Mouse (Mus musculus): ENCODE results near the gene Ifnlr1. TPM values are rescaled to one million over a fixed set of nuclear protein-coding genes. Genes with fewer than 3 reads are reported as not detected.

Gene Ifnlr1
- polyA plus RNA-seq, 1 experiment from 2014 or later = 0.46 TPM

GRCm38 (mm10) chr4:135664656-135665055 is 21.4 kb upstream of the Ifnlr1 start:
- H3K4me2 ChIP-seq = no peak overlapping the region
- no peaks in the 10 kb centered on the region for H3K9me3 ChIP-seq (replicated peaks)
- no peak overlapping the region for H3K27ac ChIP-seq (replicated peaks)
- H3K9ac ChIP-seq (replicated peaks) = no peak overlapping the region
- WGBS = 84% methylated on average over 6 of the region's 6 CpGs
- 0 out of 2 replicates have a peak, but pooled peaks cover 2% of the 10 kb centered on the region for H3K4me1 ChIP-seq
- H3K4me3 ChIP-seq (replicated peaks) = no peak overlapping the region
- H3K27me3 ChIP-seq (replicated peaks) = no peaks in the 10 kb centered on the region
- H3K36me3 ChIP-seq = no peaks in the 10 kb centered on the region
- no peak for ATAC-seq (ENCODE audit: low FRiP score)

DNA sequence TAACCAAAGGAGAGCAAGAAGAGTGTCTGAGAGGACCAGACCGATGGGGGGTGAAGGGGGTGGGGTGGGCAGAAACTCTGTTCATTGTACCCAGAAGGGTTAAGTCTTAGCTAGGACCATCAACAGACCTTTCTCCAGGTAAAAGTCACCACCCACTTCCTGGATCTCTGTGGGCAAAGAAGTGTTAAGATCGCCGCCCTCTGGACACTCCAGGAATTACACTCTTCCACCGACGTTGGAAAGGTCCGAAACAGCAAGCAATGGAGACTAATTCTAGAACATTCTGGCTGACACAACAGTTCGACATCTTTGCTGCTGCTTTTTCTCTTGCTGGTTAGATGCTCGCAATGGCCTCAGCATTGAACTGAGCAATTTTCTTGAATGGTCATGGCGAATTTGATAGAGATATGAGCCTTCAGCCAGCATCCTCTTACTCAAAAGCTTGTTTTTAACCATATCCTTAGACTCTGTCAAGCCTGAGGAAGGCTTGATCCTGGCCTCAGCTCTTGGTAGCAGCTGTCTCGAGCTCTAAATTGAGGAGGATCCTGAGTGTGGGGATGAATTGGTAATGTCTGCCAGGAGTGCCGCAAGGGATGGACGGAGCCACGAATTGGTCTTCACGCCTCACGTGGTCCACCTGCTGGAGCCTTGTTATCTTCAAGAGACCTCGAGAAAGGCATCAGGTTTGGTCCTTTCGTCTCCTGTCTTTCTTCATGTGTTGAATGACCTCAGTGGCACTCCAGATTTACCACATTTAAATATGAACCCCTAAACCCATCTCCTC is 19.7 kb upstream of the Ifnlr1 start:
- 0 out of 2 replicates have a peak, but pooled peaks cover 2% of the 10 kb centered on the region for H3K4me1 ChIP-seq
- 60% methylated on average over 17 of the region's 17 CpGs for WGBS
- H3K4me3 ChIP-seq (replicated peaks) = no peak overlapping the region
- H3K9me3 ChIP-seq (replicated peaks) = no peaks in the 10 kb centered on the region
- no peaks in the 10 kb centered on the region; the same call in 1 of the 2 replicates for H3K27me3 ChIP-seq (replicated peaks)
- H3K4me2 ChIP-seq = no peak overlapping the region
- ATAC-seq (ENCODE audit: low FRiP score) = no peak
- H3K9ac ChIP-seq (replicated peaks) = no peak overlapping the region
- H3K36me3 ChIP-seq = no peaks in the 10 kb centered on the region
- H3K27ac ChIP-seq (replicated peaks) = no peak overlapping the region

- H3K27ac ChIP-seq (replicated peaks) = no peak overlapping the region
- no peak for ATAC-seq (ENCODE audit: low FRiP score)
- H3K4me2 ChIP-seq = peak overlapping the region; percentile 44
- WGBS = 14% methylated on average over 16 of the region's 16 CpGs
- H3K9ac ChIP-seq (replicated peaks) = peak overlapping the region; percentile 28; the same call in 1 of the 2 replicates
- H3K36me3 ChIP-seq = no peaks in the 10 kb centered on the region
- H3K4me3 ChIP-seq (replicated peaks) = no peak overlapping the region
- H3K27me3 ChIP-seq (replicated peaks) = no peaks in the 10 kb centered on the region; the same call in 1 of the 2 replicates
- 0 out of 2 replicates have a peak, but pooled peaks cover 2% of the 10 kb centered on the region for H3K4me1 ChIP-seq
- H3K9me3 ChIP-seq (replicated peaks) = no peaks in the 10 kb centered on the region
These were observed 18.7 kb upstream of the Ifnlr1 start for GRCm38 (mm10) chr4:135667266-135667844.

GRCm38 (mm10) chr4:135673507-135673906 is 12.6 kb upstream of the Ifnlr1 start:
- WGBS = 84% methylated on average over 3 of the region's 3 CpGs
- Histone ChIP-seq H3K27me3 (replicated peaks) (no peaks in the 10 kb centered on the region; the same call in 1 of the 2 replicates), H3K9me3 (replicated peaks) (no peaks in the 10 kb centered on the region), H3K4me1 (no peaks in the 10 kb centered on the region), H3K9ac (replicated peaks) (no peak overlapping the region), H3K4me3 (replicated peaks) (no peak overlapping the region), H3K36me3 (no peaks in the 10 kb centered on the region), H3K4me2 (no peak overlapping the region), H3K27ac (replicated peaks) (no peak overlapping the region)
- no peak for ATAC-seq (ENCODE audit: low FRiP score)

- ATAC-seq (ENCODE audit: low FRiP score) = no peak
- Histone ChIP-seq H3K36me3 (no peaks in the 10 kb centered on the region), H3K27ac (replicated peaks) (no peak overlapping the region), H3K4me3 (replicated peaks) (no peak overlapping the region), H3K9me3 (replicated peaks) (no peaks in the 10 kb centered on the region), H3K4me2 (no peak overlapping the region), H3K27me3 (replicated peaks) (no peaks in the 10 kb centered on the region), H3K4me1 (no peaks in the 10 kb centered on the region), H3K9ac (replicated peaks) (no peak overlapping the region)
- WGBS = 55% methylated on average over 9 of the region's 9 CpGs
These were observed 11.1 kb upstream of the Ifnlr1 start for GRCm38 (mm10) chr4:135674993-135675392.

DNA sequence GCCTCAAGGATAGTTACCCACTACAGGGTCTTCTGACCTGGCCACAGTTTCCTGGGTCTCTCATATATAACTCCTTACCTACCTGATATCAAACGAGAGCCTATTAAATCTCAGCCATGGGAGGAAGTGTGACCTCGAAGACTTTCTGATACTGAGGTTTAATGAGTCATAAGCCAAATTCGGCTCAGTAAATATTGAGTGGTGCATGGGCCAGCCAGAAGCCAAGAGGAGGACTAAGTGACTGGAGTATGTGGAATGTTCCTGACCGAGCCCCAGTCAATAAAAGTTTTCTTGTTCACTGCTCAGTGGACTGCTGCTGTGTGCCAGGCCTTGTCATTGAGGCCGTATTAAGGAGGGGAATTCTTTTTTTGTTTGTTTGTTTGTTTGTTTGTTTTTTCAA is 9.6 kb upstream of the Ifnlr1 start:
- no peak for ATAC-seq (ENCODE audit: low FRiP score)
- Histone ChIP-seq H3K4me3 (replicated peaks) (no peak overlapping the region), H3K9me3 (replicated peaks) (no peaks in the 10 kb centered on the region), H3K4me1 (no peaks in the 10 kb centered on the region), H3K4me2 (no peak overlapping the region), H3K36me3 (no peaks in the 10 kb centered on the region), H3K9ac (replicated peaks) (no peak overlapping the region), H3K27me3 (replicated peaks) (no peaks in the 10 kb centered on the region), H3K27ac (replicated peaks) (no peak overlapping the region)
- WGBS = 79% methylated on average over 5 of the region's 5 CpGs

GRCm38 (mm10) chr4:135679316-135679715 is 6.8 kb upstream of the Ifnlr1 start:
- Histone ChIP-seq H3K36me3 (no peaks in the 10 kb centered on the region), H3K9ac (replicated peaks) (no peak overlapping the region), H3K4me1 (no peaks in the 10 kb centered on the region), H3K4me2 (no peak overlapping the region), H3K27me3 (replicated peaks) (peaks cover 7% of the 10 kb centered on the region), H3K27ac (replicated peaks) (no peak overlapping the region), H3K4me3 (replicated peaks) (no peak overlapping the region), H3K9me3 (replicated peaks) (no peaks in the 10 kb centered on the region)
- no peak for ATAC-seq (ENCODE audit: low FRiP score)
- whole genome bisulfite sequencing = 76% methylated on average over 4 of the region's 4 CpGs

DNA sequence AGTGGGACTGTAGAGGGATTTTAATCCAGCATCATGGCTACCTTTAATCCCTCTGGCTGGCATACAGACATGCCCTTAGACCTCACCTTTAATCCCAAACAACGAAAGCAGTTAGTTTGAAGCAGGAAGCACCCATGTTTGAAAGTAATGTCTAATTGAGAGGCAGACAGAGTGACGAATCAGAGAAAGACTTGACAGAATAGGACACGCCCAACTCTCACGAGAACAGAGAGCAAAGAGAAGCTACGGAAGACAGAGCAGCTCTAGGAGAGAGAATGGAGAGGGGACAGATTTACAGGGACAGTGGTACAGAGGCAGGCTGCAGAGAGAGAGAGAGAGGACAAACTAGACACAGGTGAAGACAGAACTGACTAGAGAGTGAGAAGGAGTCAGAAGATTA is 4.3 kb upstream of the Ifnlr1 start:
- Histone ChIP-seq H3K27ac (replicated peaks) (no peak overlapping the region), H3K9me3 (replicated peaks) (no peaks in the 10 kb centered on the region), H3K36me3 (no peaks in the 10 kb centered on the region), H3K27me3 (replicated peaks) (peaks cover 27% of the 10 kb centered on the region), H3K4me2 (no peak overlapping the region), H3K4me1 (peaks cover 13% of the 10 kb centered on the region), H3K4me3 (replicated peaks) (no peak overlapping the region), H3K9ac (replicated peaks) (no peak overlapping the region)
- no peak for ATAC-seq (ENCODE audit: low FRiP score)
- WGBS = 81% methylated on average over 5 of the region's 5 CpGs

DNA sequence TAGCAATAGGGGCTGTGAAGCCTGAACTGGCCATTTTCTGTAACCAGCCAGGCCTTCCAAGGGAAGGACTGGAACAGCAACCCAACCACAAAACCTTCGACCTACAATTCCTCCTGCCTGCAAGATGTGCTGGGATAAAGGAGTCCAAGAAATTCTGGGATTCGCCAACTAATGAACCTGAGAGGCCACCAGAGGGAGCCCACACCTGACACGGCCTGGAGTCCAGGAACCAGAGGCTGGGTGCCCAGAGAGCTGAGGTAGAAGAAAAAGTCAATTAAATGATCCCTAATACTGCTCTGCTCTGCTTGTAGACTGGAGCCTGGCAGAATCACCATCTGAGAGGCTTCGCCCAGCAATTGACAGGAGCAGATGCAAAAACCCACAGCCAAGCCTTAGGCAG is 2.5 kb upstream of the Ifnlr1 start:
- Histone ChIP-seq H3K4me2 (no peak overlapping the region), H3K27ac (replicated peaks) (no peak overlapping the region), H3K36me3 (no peaks in the 10 kb centered on the region), H3K9ac (replicated peaks) (no peak overlapping the region), H3K9me3 (replicated peaks) (no peaks in the 10 kb centered on the region), H3K27me3 (replicated peaks) (peaks cover 44% of the 10 kb centered on the region), H3K4me3 (replicated peaks) (no peak overlapping the region), H3K4me1 (peaks cover 14% of the 10 kb centered on the region)
- WGBS = 27% methylated on average over 4 of the region's 4 CpGs
- no peak for ATAC-seq (ENCODE audit: low FRiP score)

DNA sequence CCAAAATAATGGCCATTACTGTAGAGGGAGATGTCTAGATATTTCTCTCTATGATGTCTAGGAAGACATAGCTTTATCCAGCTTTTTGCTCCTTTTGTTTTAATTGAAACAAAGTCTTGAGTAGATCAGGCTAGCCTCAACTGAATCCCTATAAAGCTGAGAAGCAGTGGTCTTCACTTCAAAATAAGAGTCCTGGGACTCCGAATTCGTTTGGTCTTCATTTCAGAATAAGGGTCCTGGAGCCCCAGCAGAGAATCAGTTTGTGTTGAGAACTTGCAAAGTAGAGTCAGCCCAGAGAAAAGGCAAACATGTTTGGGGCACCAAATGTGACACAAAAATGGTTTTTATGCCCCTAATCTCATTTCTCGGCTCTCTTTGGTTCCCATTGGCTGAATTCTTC is 1.4 kb upstream of the Ifnlr1 start:
- H3K4me2 ChIP-seq = no peak overlapping the region
- H3K27ac ChIP-seq (replicated peaks) = no peak overlapping the region
- peaks cover 14% of the 10 kb centered on the region for H3K4me1 ChIP-seq
- no peak overlapping the region for H3K9ac ChIP-seq (replicated peaks)
- peaks cover 51% of the 10 kb centered on the region for H3K27me3 ChIP-seq (replicated peaks)
- ATAC-seq (ENCODE audit: low FRiP score) = no peak
- 33% methylated on average over 3 of the region's 3 CpGs for WGBS
- H3K36me3 ChIP-seq = no peaks in the 10 kb centered on the region
- no peak overlapping the region for H3K4me3 ChIP-seq (replicated peaks)
- no peaks in the 10 kb centered on the region for H3K9me3 ChIP-seq (replicated peaks)

DNA sequence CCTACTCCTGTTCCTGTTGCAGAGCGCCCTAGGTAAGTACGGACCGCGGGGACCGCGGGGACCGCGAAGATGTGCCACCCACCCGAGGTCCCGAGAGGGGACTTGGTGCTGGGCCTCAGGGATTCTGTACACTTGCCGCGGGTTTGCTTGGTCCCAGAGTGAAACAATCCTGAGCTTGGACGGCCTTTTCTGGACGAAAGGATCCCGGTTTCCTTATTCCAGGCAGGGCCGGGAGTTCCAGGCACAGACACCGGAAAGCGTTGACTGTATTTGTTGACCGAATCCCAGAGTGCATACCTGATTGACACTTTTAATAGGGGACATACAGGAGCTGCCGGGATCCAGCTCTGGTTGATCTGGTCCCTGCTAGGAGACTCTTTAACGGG is 474 bp downstream of the Ifnlr1 start:
- Histone ChIP-seq H3K27me3 (replicated peaks) (peaks cover 53% of the 10 kb centered on the region), H3K36me3 (no peaks in the 10 kb centered on the region), H3K4me3 (replicated peaks) (peak overlapping the region; percentile 49), H3K9ac (replicated peaks) (peak overlapping the region; percentile 57), H3K9me3 (replicated peaks) (no peaks in the 10 kb centered on the region), H3K4me2 (peak overlapping the region; percentile 99), H3K27ac (replicated peaks) (no peak overlapping the region), H3K4me1 (peaks cover 14% of the 10 kb centered on the region)
- WGBS = 1% methylated on average over 21 of the region's 21 CpGs
- no peak for ATAC-seq (ENCODE audit: low FRiP score)

DNA sequence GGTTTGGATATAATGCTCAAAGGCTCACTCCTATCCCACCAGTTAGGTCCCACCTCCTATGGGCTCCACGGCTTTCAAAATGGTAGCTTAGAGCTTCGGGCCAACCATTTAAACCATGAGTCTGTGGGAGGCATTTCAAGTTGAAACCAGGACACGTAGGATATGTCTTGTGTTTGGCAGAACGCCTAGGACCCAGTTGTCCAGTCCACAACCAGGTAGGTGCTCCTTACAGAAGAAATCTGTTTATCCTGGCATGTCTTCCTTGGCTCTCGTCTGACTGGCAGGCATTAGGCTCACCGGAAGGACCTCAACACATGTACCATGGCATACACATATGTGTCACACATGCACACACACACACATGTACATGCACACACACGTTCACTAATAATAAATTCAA is 3.7 kb downstream of the Ifnlr1 start:
- Histone ChIP-seq H3K4me1 (peaks cover 14% of the 10 kb centered on the region), H3K9ac (replicated peaks) (no peak overlapping the region), H3K36me3 (no peaks in the 10 kb centered on the region), H3K27me3 (replicated peaks) (peaks cover 43% of the 10 kb centered on the region), H3K4me2 (no peak overlapping the region), H3K4me3 (replicated peaks) (no peak overlapping the region), H3K9me3 (replicated peaks) (no peaks in the 10 kb centered on the region), H3K27ac (replicated peaks) (no peak overlapping the region)
- ATAC-seq (ENCODE audit: low FRiP score) = no peak
- 93% methylated on average over 7 of the region's 7 CpGs for WGBS

All from neural tube, embryonic 15.5 days (tissue).